8 mouse cellular contexts compared by ENCODE assay signal in the genomic region with DNA sequence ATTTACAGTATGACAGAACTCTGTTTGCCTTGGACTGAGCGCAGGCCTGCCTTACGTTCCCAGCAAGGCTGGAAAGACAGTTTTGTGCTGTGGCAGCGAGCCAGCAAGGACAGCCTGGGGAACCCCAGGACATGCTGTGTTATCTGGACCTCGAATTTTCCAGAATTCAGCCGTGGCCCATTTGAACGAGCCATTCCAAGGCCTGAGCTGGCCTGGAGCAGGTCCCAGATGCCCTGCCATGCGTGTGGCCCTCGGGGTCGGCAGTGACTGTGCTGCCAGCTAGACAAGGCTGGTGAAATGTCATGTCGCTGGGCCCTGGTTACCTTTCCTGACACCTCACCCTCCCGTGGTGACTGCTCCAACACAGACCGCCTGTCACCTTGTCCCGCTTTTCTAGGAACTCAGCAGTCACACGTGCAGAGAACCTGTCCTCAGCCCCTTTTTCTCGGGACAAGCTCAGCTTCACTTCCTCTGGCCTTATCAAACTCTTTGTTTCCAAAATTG.
A peak's percentile ranks its signal among the peaks of the same experiment; 100 is the strongest.
DNase-seq lines count a peak whose midpoint lies in the region; ATAC-seq lines count a peak whose summit lies in the region.

No protein-coding gene starts in this region.

- peaks cover 20% of the 10 kb centered on the region for H3K4me1 ChIP-seq in kidney, embryonic 15.5 days
- peaks cover 21% of the 10 kb centered on the region for H3K4me1 ChIP-seq in forebrain, embryonic 12.5 days

- H3K27ac ChIP-seq in kidney, embryonic 15.5 days, result no peak overlapping the region
- H3K27ac ChIP-seq in forebrain, embryonic 12.5 days, result no peak overlapping the region

- intact Hi-C loops in heart, postnatal 10 days (cut with DNase I), result no loop called here

- no peaks in the 10 kb centered on the region for H3K27me3 ChIP-seq in kidney, embryonic 15.5 days
- H3K27me3 ChIP-seq in forebrain, embryonic 12.5 days, result peaks cover 60% of the 10 kb centered on the region

- H3K36me3 ChIP-seq in kidney, embryonic 15.5 days, result no peaks in the 10 kb centered on the region
- no peaks in the 10 kb centered on the region for H3K36me3 ChIP-seq in forebrain, embryonic 12.5 days (replicated peaks)

- no peak overlapping the region for H3K4me2 ChIP-seq in kidney, embryonic 15.5 days
- H3K4me2 ChIP-seq in forebrain, embryonic 12.5 days, result no peak overlapping the region

- H3K4me3 ChIP-seq in kidney, embryonic 15.5 days (replicated peaks), result no peak overlapping the region
- H3K4me3 ChIP-seq in forebrain, embryonic 12.5 days (replicated peaks), result no peak overlapping the region

- peak; percentile 58; the same call in 1 of the 2 replicates for ATAC-seq in kidney, embryonic 15.5 days (replicated peaks; ENCODE audit: low FRiP score)
- ATAC-seq in forebrain, embryonic 12.5 days (ENCODE audit: low FRiP score), result no peak

- H3K9ac ChIP-seq in kidney, embryonic 15.5 days, result no peak overlapping the region
- no peak overlapping the region for H3K9ac ChIP-seq in forebrain, embryonic 12.5 days

- H3K9me3 ChIP-seq in kidney, embryonic 15.5 days (replicated peaks), result no peaks in the 10 kb centered on the region
- no peaks in the 10 kb centered on the region for H3K9me3 ChIP-seq in forebrain, embryonic 12.5 days

- 64% methylated on average over 15 of the region's 15 CpGs for WGBS in kidney, embryonic 15.5 days
- 79% methylated on average over 15 of the region's 15 CpGs for WGBS in forebrain, embryonic 12.5 days

- DNase-seq in kidney, adult 18-20 months, result no peak
- peak; percentile 59 for DNase-seq in adrenal gland, adult 18-20 months (ENCODE audit: low spot score in 2 of 2)
- peak; percentile 83 for DNase-seq in cerebellum, adult 9-10 months
- DNase-seq in heart, postnatal 10 days, result peak; percentile 70 to 76
- no peak for DNase-seq in thymus, adult 18-20 months
- no peak for DNase-seq in left cerebral cortex, adult 18-20 months (ENCODE audit: low spot score in 2 of 2)

Comparison
In these comparisons a context has a peak if more than half of its experiments do, and no peak if none do; other contexts are left out.
1. DNase-seq: peak in adrenal gland, adult 18-20 months (2 of 2), cerebellum, adult 9-10 months (single experiment) and heart, postnatal 10 days (2 of 2); none in kidney, adult 18-20 months (single experiment), thymus, adult 18-20 months (0 of 2) and left cerebral cortex, adult 18-20 months (0 of 2).